Mouse (Mus musculus) monocyte, adult 2 months (primary cell): ENCODE data around the gene Tmem221.

Experiments used
- DNase-seq, 2 experiments: peaks; one replicate each; pipeline ENCODE4 v3.0.0; 2022; ENCODE audit warnings: low spot score in 2 of 2, low read depth in 1 of 2

The Tmem221 gene

GRCm38 (mm10) chr8:71579009-71579408 is 20.3 kb upstream of the Tmem221 start:
- DNase-seq = no peak

DNA sequence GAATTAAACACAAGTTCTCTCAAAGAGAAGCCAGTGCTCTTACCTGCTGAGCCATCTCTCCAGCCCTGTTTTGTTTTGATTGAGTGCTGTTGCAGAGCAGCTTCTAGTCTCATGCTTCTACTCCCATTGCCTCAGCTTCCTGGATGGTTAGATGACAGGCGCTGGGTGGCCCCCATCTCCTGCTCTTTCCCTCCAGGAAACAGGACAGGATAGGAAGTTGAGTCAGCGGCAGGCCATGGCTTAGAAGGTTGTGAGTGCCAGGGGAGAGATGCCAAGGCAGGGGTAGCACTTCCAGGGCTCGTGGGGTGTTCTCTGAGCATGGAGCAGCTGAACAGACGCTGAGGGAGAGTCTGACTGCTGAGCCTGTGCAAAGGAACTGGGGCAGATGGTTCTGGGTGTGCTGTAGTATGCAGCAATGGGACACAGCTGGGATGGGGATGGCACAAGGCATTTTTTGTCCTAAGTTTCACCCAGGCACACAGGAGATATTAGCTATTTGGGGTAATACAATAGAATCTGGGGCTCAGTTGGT is 19.3 kb upstream of the Tmem221 start:
- DNase-seq = no peak

- DNase-seq = no peak
Measured at GRCm38 (mm10) chr8:71575020-71575419, 16.3 kb upstream of the Tmem221 start.

GRCm38 (mm10) chr8:71574426-71574825 is 15.8 kb upstream of the Tmem221 start:
- DNase-seq = no peak

DNA sequence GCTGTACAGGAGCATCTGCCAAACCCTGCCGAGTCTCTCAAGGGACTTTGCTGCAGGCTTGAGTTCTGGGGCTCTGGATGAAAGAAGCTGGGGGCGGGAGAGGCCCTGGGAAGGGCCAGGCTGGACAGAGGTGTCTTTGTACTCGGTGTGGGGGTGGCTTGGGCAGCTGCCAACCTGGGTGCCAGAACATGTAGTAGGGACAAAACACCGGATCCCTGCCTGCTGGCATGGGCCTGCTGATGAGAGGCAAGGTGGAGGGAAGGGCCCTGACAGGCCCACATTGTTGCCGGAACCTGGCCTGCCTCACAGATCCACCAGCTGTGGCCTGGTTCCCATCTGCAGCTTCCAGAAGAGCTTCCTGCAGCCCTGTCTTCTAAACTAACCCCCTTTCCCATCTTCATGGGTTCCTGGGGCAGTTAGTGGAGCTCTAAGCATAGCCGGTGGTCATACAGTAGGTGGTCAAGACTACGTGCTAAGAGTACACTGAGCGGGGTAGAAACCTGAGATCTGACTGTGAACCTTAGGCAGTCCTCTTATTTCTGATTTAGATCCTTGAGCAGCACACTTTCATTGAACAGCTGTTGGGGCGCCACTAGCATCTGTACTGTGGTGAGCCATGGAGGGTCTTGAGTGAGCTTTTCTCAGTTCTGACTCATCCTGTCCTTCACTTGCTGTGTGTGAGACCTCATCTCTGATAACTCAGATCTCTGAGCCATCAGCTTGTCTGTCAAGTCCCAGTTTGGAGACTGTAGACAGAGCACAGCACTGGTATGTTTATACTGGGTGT is 14.4 kb upstream of the Tmem221 start:
- DNase-seq = no peak

DNA sequence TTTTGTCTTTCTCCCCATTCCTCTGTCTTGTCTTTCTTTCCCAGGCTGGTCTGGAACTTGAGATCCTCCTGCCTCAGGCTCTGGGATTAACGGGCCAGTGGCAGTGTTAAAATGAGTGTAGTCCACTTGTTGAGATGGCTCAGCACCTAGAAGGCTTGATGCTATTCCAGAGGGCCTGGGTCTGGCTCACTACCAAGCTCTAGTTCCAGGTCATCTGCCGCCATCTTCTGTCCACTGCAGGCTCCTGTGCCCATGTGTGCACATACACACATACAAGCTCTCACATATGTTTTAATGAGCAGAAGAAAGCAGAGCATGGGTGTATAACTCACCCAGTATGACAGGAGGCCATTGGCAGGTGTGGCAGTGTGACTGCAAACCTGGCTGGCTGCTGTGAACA is 13.4 kb upstream of the Tmem221 start:
- no peak for DNase-seq

GRCm38 (mm10) chr8:71570291-71570954 is 11.8 kb upstream of the Tmem221 start:
- DNase-seq = peak in 1 of 2 experiments; percentile 64

DNA sequence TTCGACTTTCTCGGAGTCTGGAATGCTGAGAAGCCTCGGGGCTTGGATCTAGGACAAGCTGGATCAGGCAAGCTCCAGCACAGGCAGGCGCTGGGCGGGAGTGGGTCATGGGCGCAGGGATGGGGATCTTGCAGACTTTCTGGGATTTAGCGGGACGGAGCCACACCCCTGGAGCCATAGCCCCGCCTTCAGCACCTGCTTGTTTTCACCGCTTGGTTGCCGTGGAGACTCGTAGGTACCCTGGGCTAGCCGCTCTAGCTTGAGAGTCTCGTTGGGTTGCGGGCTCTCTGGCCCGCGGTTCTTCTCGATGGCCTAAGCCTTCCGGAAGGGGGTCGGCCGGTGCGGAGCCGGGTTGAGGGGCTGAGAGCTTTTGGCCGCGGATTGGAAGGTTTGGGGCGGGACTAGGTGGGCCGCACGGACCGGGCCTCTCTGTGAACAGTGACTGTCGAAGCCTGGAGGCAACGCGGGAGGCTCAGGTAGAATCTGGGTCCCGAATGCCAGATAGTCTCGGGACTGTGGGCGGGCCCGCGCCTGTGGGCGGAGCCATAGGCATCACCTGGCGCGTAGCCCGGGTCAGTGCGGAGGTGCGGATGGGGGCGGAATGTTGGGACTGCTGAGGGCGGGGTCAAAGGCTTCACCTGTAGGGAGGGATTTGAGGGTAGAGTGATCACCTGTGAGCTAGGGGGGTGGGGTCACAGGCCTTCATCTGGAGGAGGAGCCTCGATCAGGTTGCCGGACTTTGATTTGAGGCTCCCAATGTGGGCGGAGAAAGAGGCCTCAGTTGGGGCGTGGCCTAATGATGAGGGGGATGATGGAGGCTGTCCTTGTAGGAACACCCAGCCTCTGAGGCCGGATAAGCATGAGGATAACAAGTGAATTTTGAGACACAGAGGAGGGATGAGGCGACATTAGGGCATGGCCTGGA is 11.0 kb upstream of the Tmem221 start:
- DNase-seq = peak in 1 of 2 experiments; percentile 50

DNA sequence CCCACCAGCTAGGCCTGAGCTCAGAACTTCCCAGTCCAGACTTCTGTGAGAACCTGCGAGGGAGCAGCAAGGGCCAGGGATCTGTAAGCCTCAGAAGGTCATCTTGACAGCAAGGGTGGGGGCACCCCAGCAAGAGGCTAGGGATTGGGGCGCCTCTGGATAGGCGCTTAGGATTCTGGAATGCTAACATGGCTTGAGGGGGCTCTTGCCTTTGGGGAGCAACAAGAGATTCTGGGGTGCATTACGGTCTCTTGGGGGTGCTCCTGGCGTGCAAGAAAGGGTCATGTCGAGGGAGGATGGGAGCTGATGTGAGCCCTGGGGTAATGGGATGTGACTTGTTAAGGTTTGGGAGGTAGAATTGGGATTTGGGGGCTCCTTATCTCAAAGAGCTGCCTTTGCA is 10.3 kb upstream of the Tmem221 start:
- DNase-seq = no peak

GRCm38 (mm10) chr8:71568387-71568937 is 9.8 kb upstream of the Tmem221 start, which contains the start of gene Slc27a1:
Slc27a1 (plus strand) TSS chr8:71568882.
- DNase-seq = no peak

DNA sequence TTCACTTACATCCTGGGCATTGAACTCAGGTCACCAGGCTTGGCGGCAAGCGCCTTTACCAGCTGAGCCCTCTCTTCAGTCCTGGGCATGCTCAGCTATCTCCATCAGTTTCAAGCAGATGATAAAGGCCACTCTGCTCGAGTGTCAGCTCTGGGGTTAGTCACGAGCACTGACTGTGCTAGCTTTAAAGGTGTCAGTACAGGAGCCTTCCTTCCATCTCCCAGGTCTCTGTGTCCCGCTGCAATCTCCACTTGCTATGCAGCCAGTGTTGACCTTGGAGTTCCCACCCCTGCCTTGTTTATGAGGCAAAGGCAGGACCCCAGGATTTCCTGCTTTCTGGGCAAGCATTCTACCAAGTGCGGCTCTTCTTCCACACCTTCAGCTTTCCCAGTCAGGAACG is 8.9 kb upstream of the Tmem221 start:
- no peak for DNase-seq

GRCm38 (mm10) chr8:71566501-71566900 is 7.8 kb upstream of the Tmem221 start, which contains the start of gene Nxnl1:
Nxnl1 (minus strand) TSS chr8:71566601.
- no peak for DNase-seq

GRCm38 (mm10) chr8:71563992-71564391 is 5.3 kb upstream of the Tmem221 start:
- no peak for DNase-seq

DNA sequence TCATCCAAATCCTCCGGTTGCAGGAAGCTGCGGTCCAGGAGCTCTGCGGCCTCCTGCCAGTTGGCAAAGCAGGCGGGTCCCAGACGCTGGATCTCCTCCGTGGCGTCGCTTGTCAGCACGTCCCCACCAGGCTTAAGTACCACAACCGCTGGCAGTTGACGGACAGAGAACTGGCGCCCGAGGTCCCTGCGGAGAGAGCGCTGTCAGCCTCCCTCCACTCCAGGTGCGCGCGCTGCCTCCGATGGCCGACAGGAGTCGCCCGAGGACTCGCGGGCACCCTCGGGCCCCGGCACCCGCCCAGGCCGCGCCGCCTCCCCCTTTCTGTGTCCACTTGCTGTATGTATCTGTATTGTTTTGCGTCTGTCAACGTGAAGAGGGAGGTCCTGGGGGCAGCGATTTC is 4.1 kb upstream of the Tmem221 start:
- DNase-seq = peak; percentile 46 to 66

- peak in 1 of 2 experiments; percentile 37 for DNase-seq
Measured at GRCm38 (mm10) chr8:71561401-71561800, 2.7 kb upstream of the Tmem221 start.

- DNase-seq = no peak
Measured at GRCm38 (mm10) chr8:71560765-71561164, 2.1 kb upstream of the Tmem221 start.

GRCm38 (mm10) chr8:71560071-71560470 is 1.4 kb upstream of the Tmem221 start:
- DNase-seq = no peak

DNA sequence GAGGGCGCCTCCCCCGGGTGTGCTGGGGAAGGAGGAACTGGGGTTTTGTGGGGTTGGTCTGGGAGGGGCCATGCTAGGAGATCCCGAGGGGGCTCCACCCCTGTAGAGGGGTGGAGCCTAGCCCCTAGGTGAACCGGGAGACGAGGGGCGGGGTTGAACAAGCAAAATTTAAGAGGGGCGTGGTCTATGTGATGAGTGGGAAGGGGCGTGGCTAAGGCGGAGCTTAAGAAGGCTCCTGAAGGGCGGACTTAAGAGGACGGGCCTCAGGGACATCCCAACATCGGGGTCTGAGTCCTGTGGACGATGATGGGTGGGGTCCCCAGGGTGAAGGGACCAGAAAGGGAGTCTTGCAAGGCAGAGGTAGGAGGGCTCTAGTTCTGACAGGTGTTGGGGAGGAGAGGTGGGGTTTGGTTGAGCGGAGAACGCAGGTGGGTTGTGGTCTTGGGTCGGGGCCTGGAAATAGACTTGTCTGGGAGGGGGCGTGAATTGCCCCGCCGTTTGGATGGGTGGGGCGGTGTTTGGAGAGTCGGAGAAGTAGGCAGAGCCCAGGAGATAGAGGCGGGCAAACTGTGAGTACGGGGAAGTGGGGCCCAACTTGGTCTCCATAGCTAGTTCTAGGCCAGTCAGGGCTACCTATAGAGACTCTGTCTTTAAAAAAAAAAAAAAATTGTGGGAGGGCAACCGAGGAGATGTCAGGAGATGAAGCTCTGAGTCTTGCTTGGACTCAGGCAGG is 453 bp upstream of the Tmem221 start:
- peak in 1 of 2 experiments; percentile 57 for DNase-seq

DNA sequence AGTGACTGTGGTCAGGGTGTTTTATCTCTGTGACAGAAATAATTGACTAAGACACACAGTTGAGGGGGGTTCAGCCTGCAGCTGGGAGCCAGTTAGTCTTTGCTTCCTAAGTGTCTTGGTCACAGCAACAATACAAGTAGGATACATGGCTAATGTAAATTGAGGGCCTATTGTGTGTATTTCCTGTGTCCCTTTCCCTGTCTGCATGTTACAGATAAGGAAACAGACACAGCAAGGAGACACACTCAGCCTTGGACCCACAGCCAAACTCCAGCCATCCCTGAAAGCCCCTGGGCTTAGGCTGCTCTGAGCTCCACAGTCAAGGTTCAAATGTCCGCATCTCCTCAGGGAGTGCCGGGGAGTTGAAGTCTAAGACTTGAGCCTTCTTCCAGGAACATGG is 4.0 kb downstream of the Tmem221 start:
- no peak for DNase-seq

DNA sequence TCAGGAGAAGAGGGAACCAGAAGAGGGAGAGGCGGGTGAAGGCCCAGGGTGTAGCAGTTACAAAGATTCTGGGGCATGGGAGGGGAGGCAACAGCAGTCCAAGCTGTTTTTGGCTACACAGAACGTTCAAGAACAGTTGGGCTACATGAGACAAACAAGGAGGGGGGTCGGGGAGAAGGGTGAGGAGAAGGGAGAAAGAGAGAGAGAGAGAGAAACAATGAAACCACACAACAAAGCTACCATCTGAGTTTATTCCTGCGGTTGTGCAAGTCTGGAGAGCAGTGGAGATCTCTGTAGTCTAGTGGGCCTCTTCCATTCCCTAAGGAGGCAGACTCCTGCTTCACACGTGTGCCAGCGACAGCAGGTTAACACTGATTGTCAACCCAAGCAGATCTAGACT is 4.7 kb downstream of the Tmem221 start:
- DNase-seq = no peak
